In the genomic region with DNA sequence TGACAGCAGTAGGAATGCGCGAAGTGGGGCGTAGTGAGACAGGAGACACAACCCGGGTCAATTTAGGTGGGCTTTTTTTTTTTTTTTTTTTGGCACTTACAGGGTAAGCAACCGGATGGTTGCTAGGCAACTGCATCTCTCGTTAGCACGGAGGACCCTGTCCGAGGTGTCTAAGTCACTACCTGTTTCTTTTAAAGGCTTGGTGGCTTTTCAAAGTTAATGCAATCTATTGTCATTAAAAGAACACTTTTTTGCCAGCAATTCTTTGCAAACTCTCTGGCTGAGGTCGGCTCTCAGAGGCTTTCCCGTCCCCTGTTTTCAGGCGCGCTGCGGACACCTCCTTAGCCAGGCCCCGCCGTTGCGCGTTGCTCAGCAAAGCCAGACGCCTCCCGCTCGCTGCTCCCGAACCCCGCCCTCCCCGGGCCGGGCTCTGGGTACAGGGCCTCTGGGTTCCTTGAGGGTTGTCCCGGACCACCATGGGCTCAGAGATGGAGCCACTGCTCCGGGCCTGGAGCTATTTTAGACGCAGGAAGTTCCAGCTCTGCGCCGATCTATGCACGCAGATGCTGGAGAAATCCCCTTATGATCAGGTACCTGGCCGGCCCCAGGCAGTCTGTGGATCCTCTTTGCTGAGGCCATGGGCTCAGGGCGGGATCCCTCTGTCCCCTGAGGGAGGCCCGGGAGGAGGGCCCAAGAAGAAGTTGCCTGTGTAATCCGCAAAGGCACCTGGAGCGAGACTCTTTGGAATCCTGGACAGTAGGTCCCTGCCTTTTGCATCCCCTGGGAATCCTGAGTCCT, we compare ENCODE assay signal across 8 mouse cellular contexts. TPM values are rescaled to one million over a fixed set of nuclear protein-coding genes. Genes with fewer than 3 reads are reported as not detected.
DNase-seq lines count a peak whose midpoint lies in the region; ATAC-seq lines count a peak whose summit lies in the region.

Gene Ttc8, plus strand, starts transcription at position 381 of the 798 bp plus-strand sequence.

- WGBS in hindbrain, embryonic 14.5 days: under 1% methylated on average over 35 of the region's 35 CpGs

- no peaks in the 10 kb centered on the region for H3K36me3 ChIP-seq in hindbrain, embryonic 14.5 days (replicated peaks; ENCODE audit: control insufficient read depth, insufficient read depth)

- H3K9me3 ChIP-seq in hindbrain, embryonic 14.5 days (ENCODE audit: control insufficient read depth, low read length): no peaks in the 10 kb centered on the region

- no peaks in the 10 kb centered on the region for H3K27me3 ChIP-seq in hindbrain, embryonic 14.5 days (ENCODE audit: control insufficient read depth, insufficient read depth, low read length)

- peak; percentile 98 for ATAC-seq in hindbrain, embryonic 14.5 days (ENCODE audit: low FRiP score)

- H3K4me3 ChIP-seq in hindbrain, embryonic 14.5 days (replicated peaks; ENCODE audit: low read length): peak within 1 kb of the TSS; percentile 63

- H3K9ac ChIP-seq in hindbrain, embryonic 14.5 days: peak within 1 kb of the TSS; percentile 90

- H3K4me1 ChIP-seq in hindbrain, embryonic 14.5 days (replicated peaks; ENCODE audit: control insufficient read depth, insufficient read depth, low read length): peaks cover 18% of the 10 kb centered on the region

- peak within 1 kb of the TSS; percentile 87 for H3K27ac ChIP-seq in hindbrain, embryonic 14.5 days

- peak; percentile 57 for DNase-seq in WW6 (ENCODE audit: low read depth, low spot score)
- DNase-seq in cerebellum, postnatal 4 days (ENCODE audit: low spot score in 2 of 2): peak; percentile 76 to 82
- DNase-seq in frontal cortex, postnatal 36 days (ENCODE audit: low spot score in 2 of 2): peak; percentile 92
- peak; percentile 92 for DNase-seq in hindbrain, embryonic 14.5 days (ENCODE audit: low spot score)
- peak; percentile 84 to 95 for DNase-seq in layer of hippocampus, postnatal 25 days (ENCODE audit: extremely low spot score in 1 of 2, low spot score in 1 of 2)
- DNase-seq in lung, postnatal 14 days: peak; percentile 78
- peak; percentile 82 for DNase-seq in retina, adult 2 months (ENCODE audit: low read depth, low spot score)
- peak; percentile 80 for DNase-seq in thymus, postnatal 25 days

- H3K4me2 ChIP-seq in hindbrain, embryonic 14.5 days (replicated peaks): peak within 1 kb of the TSS; percentile 73

RNA-seq across cellular contexts. Expression of gene Ttc8, which starts in this region (rescaled TPM):
- polyA plus RNA-seq in hindbrain, embryonic 14.5 days (2014; fragmentation: Nextera tagmentation; extraction: Ambion mirVana): 31.4 and 33.3 TPM in 2 replicates
- total RNA-seq in layer of hippocampus, postnatal 25 days (2021): 10 to 100 TPM; 39.8 to 40.1 TPM

Comparison
In these comparisons a context has a peak if more than half of its experiments do, and no peak if none do; other contexts are left out.
1. Peak in every context shown above with its lines: DNase-seq, ATAC-seq, H3K4me3 ChIP-seq and H3K27ac ChIP-seq.